Mouse (Mus musculus) hindbrain, embryonic 11.5 days (tissue): ENCODE results near the gene Chek2. TPM values are rescaled to one million over a fixed set of nuclear protein-coding genes. Genes with fewer than 3 reads are reported as not detected.

Experiments used
- ATAC-seq: fragments of 200-750 bp; cut with Nextera tagmentation; 2 replicates; pipeline ENCODE4 v1.8.0; 2017; ENCODE audit warnings: mild to moderate bottlenecking, moderate TSS enrichment, moderate library complexity; ENCODE audit not compliant: low FRiP score
- DNase-seq: peaks from one replicate; pipeline ENCODE4 v3.0.0-alpha.2; 2015; ENCODE audit warnings: low spot score
- H3K27ac ChIP-seq: fragments of 300-500 bp; sonication (generic); 2 replicates; pipeline ENCODE4 v1.5.1; 2014; ENCODE audit warnings: mild to moderate bottlenecking, low read depth, low read length
- H3K27me3 ChIP-seq: fragments of 300-500 bp; sonication (generic); 2 replicates; pipeline ENCODE4 v1.6.1; 2014; ENCODE audit warnings: mild to moderate bottlenecking, low read length, moderate library complexity, mixed read lengths; ENCODE audit not compliant: control insufficient read depth, insufficient read depth
- H3K36me3 ChIP-seq: fragments of 300-500 bp; sonication (generic); 2 replicates; pipeline ENCODE4 v1.6.1; 2014; ENCODE audit warnings: mild to moderate bottlenecking, low read length, moderate library complexity, mixed read lengths; ENCODE audit not compliant: control insufficient read depth, insufficient read depth
- H3K4me1 ChIP-seq: fragments of 300-500 bp; sonication (generic); replicated peaks from 2 replicates; pipeline ENCODE4 v1.6.1; 2014; ENCODE audit warnings: low read length, mixed read lengths; ENCODE audit not compliant: control insufficient read depth, insufficient read depth
- H3K4me2 ChIP-seq: fragments of 300-500 bp; sonication (generic); replicated peaks from 2 replicates; pipeline ENCODE4 v1.6.1; 2014; ENCODE audit warnings: mild to moderate bottlenecking, low read depth, low read length
- H3K4me3 ChIP-seq: fragments of 300-500 bp; sonication (generic); 2 replicates; pipeline ENCODE4 v1.5.1; 2014; ENCODE audit warnings: low read depth, low read length
- H3K9ac ChIP-seq: fragments of 300-500 bp; sonication (generic); 2 replicates; pipeline ENCODE4 v1.6.1; 2014; ENCODE audit warnings: low read depth, low read length
- H3K9me3 ChIP-seq: fragments of 300-500 bp; sonication (generic); 2 replicates; pipeline ENCODE4 v1.6.1; 2016; ENCODE audit warnings: low read length; ENCODE audit not compliant: control insufficient read depth
- WGBS: fragments of 180-500 bp; shearing (Covaris S2); extraction: QIAGEN DNeasy Blood & Tissue Kit; methylation state at CpG from one replicate; pipeline ENCODE4 v1.1.7; 2014; 5-methylcytosine and 5-hydroxymethylcytosine counted together
- polyA plus RNA-seq: library from polyadenylated mRNA; unstranded; fragments of >200 nt; fragmentation: Nextera tagmentation; extraction: Ambion mirVana; gene quantifications from 2 replicates; pipeline ENCODE4 v1.2.1, GENCODE M21; 2014

Gene Chek2
- 24.3 and 26.1 TPM in 2 replicates for polyA plus RNA-seq

- Histone ChIP-seq H3K36me3 (no peaks in the 10 kb centered on the region), H3K4me2 (peak within 1 kb of the TSS; percentile 71), H3K4me3 (peak within 1 kb of the TSS; percentile 58), H3K9ac (peak within 1 kb of the TSS; percentile 62), H3K9me3 (no peaks in the 10 kb centered on the region), H3K27ac (peak within 1 kb of the TSS; percentile 47; the same call in 1 of the 2 replicates), H3K27me3 (no peaks in the 10 kb centered on the region), H3K4me1 (no peaks in the 10 kb centered on the region)
- peak; percentile 97 for DNase-seq
- peak; percentile 98 for ATAC-seq
- WGBS: under 1% methylated on average over 41 of the region's 41 CpGs
Measured at GRCm38 (mm10) chr5:110839678-110840365, at the start of gene Chek2, which contains the start of gene Hscb. Gene Chek2, plus strand, starts transcription at chr5:110839979. Gene Hscb, minus strand, starts transcription at chr5:110839777.

GRCm38 (mm10) chr5:110794363-110794762 lies 45.4 kb upstream of the Chek2 start:
- Histone ChIP-seq H3K4me3 (no peak overlapping the region), H3K27ac (no peak overlapping the region), H3K4me2 (no peak overlapping the region), H3K4me1 (no peaks in the 10 kb centered on the region), H3K36me3 (peaks cover 40% of the 10 kb centered on the region), H3K9ac (no peak overlapping the region), H3K9me3 (no peaks in the 10 kb centered on the region), H3K27me3 (no peaks in the 10 kb centered on the region)
- no peak for DNase-seq
- no peak for ATAC-seq
- WGBS: 94% methylated on average over 7 of the region's 7 CpGs

GRCm38 (mm10) chr5:110797696-110798095 lies 42.1 kb upstream of the Chek2 start:
- H3K36me3 ChIP-seq: peaks cover 19% of the 10 kb centered on the region
- WGBS: 81% methylated on average over 4 of the region's 4 CpGs

GRCm38 (mm10) chr5:110801036-110801624 lies 38.6 kb upstream of the Chek2 start:
- WGBS: 76% methylated on average over 3 of the region's 3 CpGs
- no peak for ATAC-seq
- no peaks in the 10 kb centered on the region for H3K27me3 ChIP-seq
- no peak overlapping the region for H3K27ac ChIP-seq
- peaks cover 3% of the 10 kb centered on the region for H3K36me3 ChIP-seq
- no peak overlapping the region for H3K4me2 ChIP-seq
- H3K4me3 ChIP-seq: no peak overlapping the region
- H3K9me3 ChIP-seq: no peaks in the 10 kb centered on the region
- H3K4me1 ChIP-seq: no peaks in the 10 kb centered on the region
- no peak overlapping the region for H3K9ac ChIP-seq
- DNase-seq: no peak

More at GRCm38 (mm10) chr5:110797696-110798095, 42.1 kb upstream of the Chek2 start:
- no peak for ATAC-seq
- DNase-seq: no peak
- Histone ChIP-seq H3K9me3 (no peaks in the 10 kb centered on the region), H3K4me3 (no peak overlapping the region), H3K9ac (no peak overlapping the region), H3K4me2 (no peak overlapping the region), H3K27me3 (no peaks in the 10 kb centered on the region), H3K4me1 (no peaks in the 10 kb centered on the region), H3K27ac (no peak overlapping the region)

- ATAC-seq: no peak
- Histone ChIP-seq H3K4me1 (no peaks in the 10 kb centered on the region), H3K27ac (no peak overlapping the region), H3K27me3 (no peaks in the 10 kb centered on the region), H3K4me3 (no peak overlapping the region), H3K9ac (no peak overlapping the region), H3K36me3 (peaks cover 2% of the 10 kb centered on the region; the same call in 1 of the 2 replicates), H3K9me3 (no peaks in the 10 kb centered on the region), H3K4me2 (no peak overlapping the region)
- 90% methylated on average over 4 of the region's 4 CpGs for WGBS
- no peak for DNase-seq
Measured at GRCm38 (mm10) chr5:110802186-110802585, 37.6 kb upstream of the Chek2 start.

GRCm38 (mm10) chr5:110802809-110803208 lies 37.0 kb upstream of the Chek2 start:
- Histone ChIP-seq H3K4me2 (no peak overlapping the region), H3K9me3 (no peaks in the 10 kb centered on the region), H3K36me3 (peaks cover 2% of the 10 kb centered on the region; the same call in 1 of the 2 replicates), H3K9ac (no peak overlapping the region), H3K4me1 (no peaks in the 10 kb centered on the region; the same call in 1 of the 2 replicates), H3K27ac (no peak overlapping the region), H3K27me3 (no peaks in the 10 kb centered on the region), H3K4me3 (no peak overlapping the region)
- no peak for DNase-seq
- ATAC-seq: no peak

GRCm38 (mm10) chr5:110804012-110804743 lies 35.6 kb upstream of the Chek2 start:
- no peaks in the 10 kb centered on the region; the same call in 1 of the 2 replicates for H3K36me3 ChIP-seq
- no peaks in the 10 kb centered on the region for H3K27me3 ChIP-seq

GRCm38 (mm10) chr5:110806154-110806553 lies 33.6 kb upstream of the Chek2 start:
- Histone ChIP-seq H3K4me2 (no peak overlapping the region), H3K9ac (no peak overlapping the region), H3K36me3 (no peaks in the 10 kb centered on the region), H3K4me3 (no peak overlapping the region), H3K4me1 (peaks cover 6% of the 10 kb centered on the region; the same call in 1 of the 2 replicates), H3K27me3 (no peaks in the 10 kb centered on the region), H3K27ac (no peak overlapping the region), H3K9me3 (no peaks in the 10 kb centered on the region)
- no peak for ATAC-seq
- DNase-seq: no peak
- WGBS: 90% methylated on average over 4 of the region's 4 CpGs

More at GRCm38 (mm10) chr5:110804012-110804743, 35.6 kb upstream of the Chek2 start:
- no peak overlapping the region for H3K9ac ChIP-seq
- WGBS: 92% methylated on average over 7 of the region's 7 CpGs
- no peak overlapping the region for H3K27ac ChIP-seq
- DNase-seq: no peak
- no peaks in the 10 kb centered on the region for H3K9me3 ChIP-seq
- no peak overlapping the region for H3K4me2 ChIP-seq
- no peak overlapping the region for H3K4me3 ChIP-seq
- no peak for ATAC-seq
- peaks cover 6% of the 10 kb centered on the region; the same call in 1 of the 2 replicates for H3K4me1 ChIP-seq
